Mouse (Mus musculus): Measurements from ENCODE around the gene Rab40b. TPM values are rescaled to one million over a fixed set of nuclear protein-coding genes. Genes with fewer than 3 reads are reported as not detected.

Rab40b gene
- polyA plus RNA-seq, 1 experiment from 2014 or later = 2.5 TPM

- ATAC-seq (ENCODE audit: insufficient number of reproducible peaks, low FRiP score, low TSS enrichment, low read depth) = no peak
- no peaks in the 10 kb centered on the region for H3K9me3 ChIP-seq (ENCODE audit: control insufficient read depth, low read length)
- 71% methylated on average over 6 of the region's 6 CpGs for WGBS
- no peak overlapping the region for H3K27ac ChIP-seq (replicated peaks; ENCODE audit: low read depth, low read length)
- no peak for DNase-seq (ENCODE audit: low spot score)
- no peak overlapping the region for H3K4me3 ChIP-seq (ENCODE audit: low read depth, low read length)
- H3K9ac ChIP-seq (ENCODE audit: low read length) = no peak overlapping the region
- H3K36me3 ChIP-seq (ENCODE audit: control insufficient read depth, insufficient read depth, low read length) = no peaks in the 10 kb centered on the region
- H3K4me1 ChIP-seq (ENCODE audit: control insufficient read depth, insufficient read depth, low read length) = no peaks in the 10 kb centered on the region
- no peak overlapping the region for H3K4me2 ChIP-seq (ENCODE audit: low read depth, severe bottlenecking)
- no peaks in the 10 kb centered on the region for H3K27me3 ChIP-seq (ENCODE audit: control insufficient read depth, insufficient read depth, low read length)
Measured at GRCm38 (mm10) chr11:121380294-121380693, 7.8 kb downstream of the Rab40b start.

GRCm38 (mm10) chr11:121378644-121379043 is 9.4 kb downstream of the Rab40b start:
- Histone ChIP-seq H3K27ac (replicated peaks; ENCODE audit: low read depth, low read length) (no peak overlapping the region), H3K27me3 (ENCODE audit: control insufficient read depth, insufficient read depth, low read length) (no peaks in the 10 kb centered on the region), H3K9me3 (ENCODE audit: control insufficient read depth, low read length) (no peaks in the 10 kb centered on the region), H3K4me3 (ENCODE audit: low read depth, low read length) (no peak overlapping the region), H3K36me3 (ENCODE audit: control insufficient read depth, insufficient read depth, low read length) (no peaks in the 10 kb centered on the region), H3K4me2 (ENCODE audit: low read depth, severe bottlenecking) (no peak overlapping the region), H3K9ac (ENCODE audit: low read length) (no peak overlapping the region), H3K4me1 (ENCODE audit: control insufficient read depth, insufficient read depth, low read length) (no peaks in the 10 kb centered on the region)
- no peak for ATAC-seq (ENCODE audit: insufficient number of reproducible peaks, low FRiP score, low TSS enrichment, low read depth)
- DNase-seq (ENCODE audit: low spot score) = no peak

- no peaks in the 10 kb centered on the region for H3K36me3 ChIP-seq (ENCODE audit: control insufficient read depth, insufficient read depth, low read length)
- H3K4me3 ChIP-seq (ENCODE audit: low read depth, low read length) = no peak overlapping the region
- DNase-seq (ENCODE audit: low spot score) (no peak), ATAC-seq (ENCODE audit: insufficient number of reproducible peaks, low FRiP score, low TSS enrichment, low read depth) (no peak)
- H3K4me1 ChIP-seq (ENCODE audit: control insufficient read depth, insufficient read depth, low read length) = no peaks in the 10 kb centered on the region
- WGBS = 78% methylated on average over 6 of the region's 6 CpGs
- H3K27me3 ChIP-seq (ENCODE audit: control insufficient read depth, insufficient read depth, low read length) = no peaks in the 10 kb centered on the region
- H3K4me2 ChIP-seq (ENCODE audit: low read depth, severe bottlenecking) = no peak overlapping the region
- H3K27ac ChIP-seq (replicated peaks; ENCODE audit: low read depth, low read length) = no peak overlapping the region
- H3K9ac ChIP-seq (ENCODE audit: low read length) = no peak overlapping the region
- no peaks in the 10 kb centered on the region for H3K9me3 ChIP-seq (ENCODE audit: control insufficient read depth, low read length)
Measured at GRCm38 (mm10) chr11:121373305-121373704, 14.7 kb downstream of the Rab40b start.

DNA sequence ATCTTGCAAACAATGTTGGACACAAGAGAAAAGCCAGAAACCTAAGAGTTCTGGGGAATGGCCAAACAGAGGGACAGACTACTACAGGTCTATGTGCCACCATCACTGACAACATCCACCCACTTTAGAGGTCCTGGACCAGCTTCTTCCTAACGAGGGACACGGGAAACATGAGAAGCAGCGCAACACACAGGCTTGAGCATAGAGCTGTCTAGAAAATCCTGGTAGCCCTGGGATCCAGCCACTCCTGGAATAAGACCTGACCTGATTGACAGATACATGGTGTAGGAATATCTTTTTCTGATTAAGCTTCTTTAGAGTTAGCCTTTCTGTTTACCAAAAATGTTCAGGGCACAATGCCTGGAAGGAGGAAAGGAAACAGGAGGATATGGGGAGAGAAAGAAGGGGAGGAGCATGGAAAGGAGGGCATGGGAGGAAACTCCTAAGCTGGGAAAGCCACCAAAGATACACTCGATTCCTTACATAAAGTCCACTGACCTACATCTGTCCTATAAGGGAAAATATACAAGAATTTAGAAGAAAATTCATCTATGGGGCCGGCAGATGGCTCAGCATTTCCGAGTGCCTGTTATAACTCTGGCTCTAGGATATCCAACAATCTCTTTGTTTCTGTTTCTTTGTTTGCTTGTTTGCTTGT is 17.6 kb downstream of the Rab40b start:
- H3K27me3 ChIP-seq (ENCODE audit: control insufficient read depth, insufficient read depth, low read length) = no peaks in the 10 kb centered on the region
- H3K4me1 ChIP-seq (ENCODE audit: control insufficient read depth, insufficient read depth, low read length) = no peaks in the 10 kb centered on the region
- no peak overlapping the region for H3K27ac ChIP-seq (replicated peaks; ENCODE audit: low read depth, low read length)
- H3K9ac ChIP-seq (ENCODE audit: low read length) = no peak overlapping the region
- no peaks in the 10 kb centered on the region for H3K9me3 ChIP-seq (ENCODE audit: control insufficient read depth, low read length)
- DNase-seq (ENCODE audit: low spot score) (no peak), ATAC-seq (ENCODE audit: insufficient number of reproducible peaks, low FRiP score, low TSS enrichment, low read depth) (no peak)
- WGBS = 81% methylated on average over 6 of the region's 6 CpGs
- no peak overlapping the region for H3K4me2 ChIP-seq (ENCODE audit: low read depth, severe bottlenecking)
- no peaks in the 10 kb centered on the region for H3K36me3 ChIP-seq (ENCODE audit: control insufficient read depth, insufficient read depth, low read length)
- no peak overlapping the region for H3K4me3 ChIP-seq (ENCODE audit: low read depth, low read length)

GRCm38 (mm10) chr11:121369622-121370021 is 18.4 kb downstream of the Rab40b start:
- H3K27me3 ChIP-seq (ENCODE audit: control insufficient read depth, insufficient read depth, low read length) = no peaks in the 10 kb centered on the region
- ATAC-seq (ENCODE audit: insufficient number of reproducible peaks, low FRiP score, low TSS enrichment, low read depth) (no peak), DNase-seq (ENCODE audit: low spot score) (peak; percentile 70)
- H3K4me2 ChIP-seq (ENCODE audit: low read depth, severe bottlenecking) = no peak overlapping the region
- no peaks in the 10 kb centered on the region for H3K4me1 ChIP-seq (ENCODE audit: control insufficient read depth, insufficient read depth, low read length)
- WGBS = 47% methylated on average over 6 of the region's 6 CpGs
- no peak overlapping the region for H3K4me3 ChIP-seq (ENCODE audit: low read depth, low read length)
- H3K36me3 ChIP-seq (ENCODE audit: control insufficient read depth, insufficient read depth, low read length) = no peaks in the 10 kb centered on the region
- H3K9me3 ChIP-seq (ENCODE audit: control insufficient read depth, low read length) = no peaks in the 10 kb centered on the region
- H3K9ac ChIP-seq (ENCODE audit: low read length) = no peak overlapping the region
- H3K27ac ChIP-seq (replicated peaks; ENCODE audit: low read depth, low read length) = no peak overlapping the region

- H3K36me3 ChIP-seq (ENCODE audit: control insufficient read depth, insufficient read depth, low read length) = no peaks in the 10 kb centered on the region
- DNase-seq (ENCODE audit: low spot score) (no peak), ATAC-seq (ENCODE audit: insufficient number of reproducible peaks, low FRiP score, low TSS enrichment, low read depth) (no peak)
- no peaks in the 10 kb centered on the region for H3K27me3 ChIP-seq (ENCODE audit: control insufficient read depth, insufficient read depth, low read length)
- H3K27ac ChIP-seq (replicated peaks; ENCODE audit: low read depth, low read length) = no peak overlapping the region
- WGBS = 84% methylated on average over 1 of the region's 1 CpGs
- no peak overlapping the region for H3K4me2 ChIP-seq (ENCODE audit: low read depth, severe bottlenecking)
- no peaks in the 10 kb centered on the region for H3K4me1 ChIP-seq (ENCODE audit: control insufficient read depth, insufficient read depth, low read length)
- no peaks in the 10 kb centered on the region for H3K9me3 ChIP-seq (ENCODE audit: control insufficient read depth, low read length)
- H3K4me3 ChIP-seq (ENCODE audit: low read depth, low read length) = no peak overlapping the region
- H3K9ac ChIP-seq (ENCODE audit: low read length) = no peak overlapping the region
Measured at GRCm38 (mm10) chr11:121368731-121369130, 19.3 kb downstream of the Rab40b start.

- DNase-seq (ENCODE audit: low spot score) (peak; percentile 22), ATAC-seq (ENCODE audit: insufficient number of reproducible peaks, low FRiP score, low TSS enrichment, low read depth) (no peak)
- Histone ChIP-seq H3K36me3 (ENCODE audit: control insufficient read depth, insufficient read depth, low read length) (no peaks in the 10 kb centered on the region), H3K4me1 (ENCODE audit: control insufficient read depth, insufficient read depth, low read length) (no peaks in the 10 kb centered on the region), H3K9me3 (ENCODE audit: control insufficient read depth, low read length) (no peaks in the 10 kb centered on the region), H3K4me2 (ENCODE audit: low read depth, severe bottlenecking) (no peak overlapping the region), H3K9ac (ENCODE audit: low read length) (no peak overlapping the region; the same call in 1 of the 2 replicates), H3K27ac (replicated peaks; ENCODE audit: low read depth, low read length) (no peak overlapping the region), H3K27me3 (ENCODE audit: control insufficient read depth, insufficient read depth, low read length) (no peaks in the 10 kb centered on the region), H3K4me3 (ENCODE audit: low read depth, low read length) (no peak overlapping the region)
- WGBS = 45% methylated on average over 5 of the region's 5 CpGs
Measured at GRCm38 (mm10) chr11:121367170-121367707, 20.8 kb downstream of the Rab40b start.

- no peak for ATAC-seq (ENCODE audit: insufficient number of reproducible peaks, low FRiP score, low TSS enrichment, low read depth)
- WGBS = 36% methylated on average over 5 of the region's 5 CpGs
- no peaks in the 10 kb centered on the region for H3K27me3 ChIP-seq (ENCODE audit: control insufficient read depth, insufficient read depth, low read length)
Measured at GRCm38 (mm10) chr11:121362212-121362611, 25.8 kb downstream of the Rab40b start.

More at GRCm38 (mm10) chr11:121362212-121362611, 25.8 kb downstream of the Rab40b start:
- DNase-seq (ENCODE audit: low spot score) = no peak
- Histone ChIP-seq H3K36me3 (ENCODE audit: control insufficient read depth, insufficient read depth, low read length) (no peaks in the 10 kb centered on the region), H3K4me2 (ENCODE audit: low read depth, severe bottlenecking) (no peak overlapping the region), H3K27ac (replicated peaks; ENCODE audit: low read depth, low read length) (no peak overlapping the region), H3K4me1 (ENCODE audit: control insufficient read depth, insufficient read depth, low read length) (no peaks in the 10 kb centered on the region), H3K9ac (ENCODE audit: low read length) (no peak overlapping the region), H3K4me3 (ENCODE audit: low read depth, low read length) (no peak overlapping the region), H3K9me3 (ENCODE audit: control insufficient read depth, low read length) (no peaks in the 10 kb centered on the region)
